Mouse (Mus musculus) myocyte (in vitro differentiated cells): ENCODE data around the gene Col1a1.

Experiments
- CEBPB ChIP-seq: IDR thresholded peaks from 2 replicates; pipeline ENCODE4 v1.6.1; 2011; ENCODE audit warnings: mild to moderate bottlenecking, moderate library complexity; ENCODE audit not compliant: poor library complexity, insufficient read depth, severe bottlenecking
- MAX ChIP-seq: IDR thresholded peaks from one replicate; pipeline ENCODE4 v1.6.1; 2011; ENCODE audit warnings: low read depth, mild to moderate bottlenecking, control low read depth
- MYOD1 ChIP-seq, 3 experiments: IDR thresholded peaks; one replicate each; pipeline ENCODE4 v1.6.1; 2011; ENCODE audit warnings: control low read depth in 2 of 3, low read depth in 2 of 3, mild to moderate bottlenecking in 2 of 3, moderate library complexity in 1 of 3; ENCODE audit not compliant: insufficient read length in 2 of 3, control insufficient read depth in 1 of 3
- MYOG ChIP-seq, 3 experiments: IDR thresholded peaks; one replicate each; pipeline ENCODE4 v1.6.1; 2011; ENCODE audit warnings: control low read depth in 2 of 3, low read depth in 2 of 3, mild to moderate bottlenecking in 2 of 3; ENCODE audit not compliant: insufficient read length in 2 of 3, control insufficient read depth in 1 of 3, insufficient read depth in 1 of 3
- POLR2A ChIP-seq: IDR thresholded peaks from one replicate; pipeline ENCODE4 v1.6.1; 2011; ENCODE audit warnings: low read depth, mild to moderate bottlenecking, control low read depth, moderate library complexity; ENCODE audit not compliant: insufficient read length
- REST ChIP-seq: IDR thresholded peaks from one replicate; pipeline ENCODE4 v1.6.1; 2011; ENCODE audit warnings: mild to moderate bottlenecking, control low read depth, moderate library complexity; ENCODE audit not compliant: insufficient read depth, insufficient read length
- SRF ChIP-seq: IDR thresholded peaks from one replicate; pipeline ENCODE4 v1.6.1; 2011; ENCODE audit warnings: low read depth; ENCODE audit not compliant: control insufficient read depth, insufficient read length
- USF1 ChIP-seq: IDR thresholded peaks from one replicate; pipeline ENCODE4 v1.6.1; 2011; ENCODE audit warnings: low read depth, mild to moderate bottlenecking, control low read depth, moderate library complexity

GRCm38 (mm10) chr11:94985822-94986221 lies 49.8 kb downstream of the Col1a1 start:
- no peak for TF ChIP-seq SRF
- TF ChIP-seq USF1, result no peak
- TF ChIP-seq POLR2A, result no peak
- TF ChIP-seq MYOD1 (IDR thresholded peaks at IDR 0.05; ENCODE audit: control insufficient read depth in 1 of 3, insufficient read length in 2 of 3, low read depth in 2 of 3), result no peak
- no peak for TF ChIP-seq MAX
- TF ChIP-seq REST, result no peak
- TF ChIP-seq CEBPB, result no peak
- TF ChIP-seq MYOG (IDR thresholded peaks at IDR 0.05; ENCODE audit: control insufficient read depth in 1 of 3, insufficient read depth in 1 of 3, insufficient read length in 2 of 3, low read depth in 2 of 3), result no peak
